Mouse (Mus musculus) brown adipose tissue, adult 24 weeks (tissue): ENCODE data around the gene Rsl24d1. TPM values are rescaled to one million over a fixed set of nuclear protein-coding genes. Genes with fewer than 3 reads are reported as not detected.
A peak's percentile ranks its signal among the peaks of the same experiment; 100 is the strongest.

ENCODE experiments used
- H3K27ac ChIP-seq: fragments of 200-500 bp; replicated peaks from 2 replicates; pipeline ENCODE4 v1.5.1; 2012; ENCODE audit warnings: low read depth, mild to moderate bottlenecking, low read length
- H3K4me1 ChIP-seq: fragments of 200-500 bp; 2 replicates; pipeline ENCODE4 v1.6.1; 2012; ENCODE audit warnings: low read length, mixed read lengths; ENCODE audit not compliant: control insufficient read depth, insufficient read depth, insufficient read length
- H3K4me3 ChIP-seq: fragments of 200-500 bp; 2 replicates; pipeline ENCODE4 v1.5.1; 2012; ENCODE audit warnings: low read depth, mild to moderate bottlenecking, low read length, moderate library complexity; ENCODE audit not compliant: insufficient read depth
- polyA plus RNA-seq: library from polyadenylated mRNA; stranded (reverse); fragments of >200 nt; gene quantifications from 2 replicates; pipeline ENCODE4 v1.2.4, GENCODE M21; 2012; ENCODE audit not compliant: missing spikeins, insufficient read depth, insufficient read length

Rsl24d1 gene
- polyA plus RNA-seq, 1 experiment, result 31.8 TPM

DNA sequence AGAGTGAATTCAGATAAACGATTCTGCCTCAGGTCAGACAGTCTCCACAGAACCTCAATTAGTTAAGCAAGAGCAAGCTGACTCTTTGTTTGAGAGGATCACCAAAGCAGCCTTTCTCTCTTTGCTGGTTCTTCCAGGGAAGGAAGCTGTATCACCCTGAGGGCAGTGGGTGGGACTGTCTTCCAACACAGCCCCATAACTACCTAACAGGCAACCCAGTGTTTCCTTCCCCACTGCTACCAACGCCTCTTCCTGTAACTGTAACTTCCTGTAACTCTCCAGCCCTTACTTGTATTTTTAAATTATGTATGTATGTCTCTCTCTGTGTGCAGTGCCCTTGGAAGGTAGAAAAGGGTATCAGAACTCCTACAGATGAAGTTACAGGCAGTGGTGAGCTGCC is 14.2 kb downstream of the Rsl24d1 start:
- H3K4me1 ChIP-seq, result no peaks in the 10 kb centered on the region
- no peak overlapping the region for H3K27ac ChIP-seq
- H3K4me3 ChIP-seq, result no peak overlapping the region

DNA sequence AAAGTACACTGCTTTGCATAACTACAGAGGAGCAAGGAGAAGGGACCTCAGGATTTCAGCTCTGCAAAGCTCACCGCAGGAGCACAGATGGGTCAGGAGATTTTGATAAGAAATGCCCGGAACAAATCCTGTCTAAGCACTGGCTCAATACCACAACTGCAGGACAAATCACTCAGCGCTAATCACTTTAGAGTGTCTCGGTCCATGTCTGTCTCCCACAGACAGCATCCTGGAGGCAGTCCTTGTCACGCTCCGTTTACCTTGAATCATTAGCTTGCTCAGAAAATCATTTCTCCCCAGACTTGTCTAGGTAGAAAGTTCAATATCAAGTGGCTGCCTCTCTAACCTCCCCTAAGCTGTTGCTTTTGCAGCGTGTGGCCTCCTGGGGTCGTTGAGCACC is 16.6 kb downstream of the Rsl24d1 start:
- no peaks in the 10 kb centered on the region for H3K4me1 ChIP-seq
- no peak overlapping the region for H3K27ac ChIP-seq
- no peak overlapping the region for H3K4me3 ChIP-seq

DNA sequence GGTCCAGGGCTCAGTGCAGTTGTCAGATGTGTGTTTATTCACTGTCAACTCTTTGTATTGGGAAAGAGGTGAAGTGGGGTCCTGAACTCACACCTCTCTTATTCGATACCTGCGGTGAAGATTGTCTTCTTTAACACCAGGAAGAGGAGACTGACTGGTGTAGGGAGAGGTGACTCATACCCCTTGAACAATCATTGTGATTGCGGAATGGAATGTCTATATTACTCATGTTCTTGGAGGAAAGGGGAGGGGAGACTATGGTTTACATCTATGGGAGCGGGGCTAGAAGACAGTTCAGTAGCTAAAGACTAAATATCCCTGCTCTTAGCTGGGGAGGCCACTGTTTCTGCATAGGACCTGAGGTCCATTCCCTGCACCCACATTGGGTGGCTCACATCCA is 17.3 kb downstream of the Rsl24d1 start:
- no peak overlapping the region for H3K4me3 ChIP-seq
- no peaks in the 10 kb centered on the region for H3K4me1 ChIP-seq
- no peak overlapping the region for H3K27ac ChIP-seq

DNA sequence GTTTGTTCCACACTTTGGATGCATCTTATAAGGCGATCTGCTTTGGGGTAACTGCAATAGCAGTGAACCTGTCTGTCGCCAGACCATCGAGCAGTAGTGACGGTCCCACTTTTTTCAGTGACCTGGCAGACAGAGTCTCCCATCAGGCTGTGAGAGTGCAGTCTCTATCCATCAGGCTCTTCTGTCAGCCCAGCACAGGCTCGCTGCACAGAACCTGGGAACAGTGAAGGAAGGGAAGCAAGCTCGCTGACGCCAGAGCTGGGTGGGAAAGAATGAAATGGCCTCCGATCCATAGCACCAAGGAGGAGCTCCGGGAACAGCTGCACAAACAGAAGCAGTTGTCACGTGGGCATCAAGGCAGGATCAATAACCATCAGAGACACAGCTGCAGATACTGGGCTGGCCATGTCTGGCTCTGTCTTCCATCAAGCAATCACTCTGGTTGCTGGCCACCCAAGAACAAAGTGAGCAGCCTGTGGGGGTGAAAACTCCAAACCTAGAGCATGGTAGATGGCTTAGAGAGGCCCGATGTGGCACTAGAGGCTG is 24.2 kb downstream of the Rsl24d1 start:
- Histone ChIP-seq H3K4me1 (no peaks in the 10 kb centered on the region), H3K4me3 (no peak overlapping the region), H3K27ac (no peak overlapping the region)

DNA sequence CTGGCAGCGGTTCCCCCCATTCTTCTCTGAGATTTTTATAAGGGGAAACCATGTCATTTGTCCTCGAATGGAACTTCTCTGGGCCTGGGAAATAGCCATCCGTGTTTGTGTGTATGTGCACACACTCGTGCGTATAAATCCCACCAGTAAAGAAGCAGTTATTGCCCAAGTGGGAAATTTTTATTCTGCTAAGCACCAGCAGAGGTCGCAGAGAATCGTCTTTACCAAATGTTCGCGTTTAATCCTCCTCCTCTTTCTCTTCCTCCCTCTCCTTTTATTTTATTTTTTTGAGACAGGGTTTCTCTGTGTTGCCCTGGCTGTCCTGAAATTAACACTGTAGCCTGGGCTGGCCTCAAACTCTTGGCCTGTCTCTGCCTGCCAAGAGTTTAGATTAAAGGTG is 41.1 kb downstream of the Rsl24d1 start:
- Histone ChIP-seq H3K27ac (no peak overlapping the region), H3K4me3 (no peak overlapping the region), H3K4me1 (no peaks in the 10 kb centered on the region)

DNA sequence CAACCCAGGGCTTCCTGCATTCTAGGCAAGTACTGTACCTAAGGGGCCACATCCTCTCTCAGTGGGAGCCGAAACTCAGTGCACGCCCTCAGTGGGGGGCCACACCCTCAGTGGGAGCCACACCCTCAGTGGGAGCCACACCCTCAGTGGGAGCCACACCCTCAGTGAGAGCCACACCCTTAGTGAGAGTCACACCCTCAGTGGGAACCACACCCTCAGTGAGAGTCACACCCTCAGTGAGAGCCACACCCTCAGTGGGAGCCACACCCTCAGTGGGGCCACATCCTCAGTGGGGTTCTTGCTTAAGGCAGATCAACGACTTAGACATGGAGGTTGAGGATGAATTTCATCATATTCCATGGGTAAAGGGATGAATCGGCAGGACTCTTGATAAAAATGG is 44.7 kb downstream of the Rsl24d1 start:
- Histone ChIP-seq H3K4me1 (no peaks in the 10 kb centered on the region), H3K27ac (no peak overlapping the region), H3K4me3 (no peak overlapping the region)

DNA sequence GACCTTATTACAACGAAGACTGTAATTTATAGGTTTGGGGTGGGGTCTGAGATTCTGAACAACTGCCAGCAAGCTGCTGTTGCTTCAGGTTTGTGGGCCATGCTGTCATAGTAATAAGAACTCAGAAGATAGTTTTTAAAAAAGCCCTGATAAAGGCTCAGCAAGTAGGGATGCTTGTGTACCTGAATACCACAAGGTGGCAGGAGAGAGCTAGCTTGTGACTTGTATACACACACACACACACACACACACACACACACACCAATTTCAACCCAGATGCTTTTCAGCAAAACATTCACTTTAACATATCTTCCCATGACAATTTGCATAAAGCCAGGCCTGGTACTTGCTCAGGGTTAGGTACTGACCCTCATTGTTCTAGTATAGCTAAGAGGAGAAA is 46.0 kb downstream of the Rsl24d1 start:
- no peak overlapping the region for H3K27ac ChIP-seq
- no peak overlapping the region for H3K4me3 ChIP-seq
- H3K4me1 ChIP-seq, result no peaks in the 10 kb centered on the region

DNA sequence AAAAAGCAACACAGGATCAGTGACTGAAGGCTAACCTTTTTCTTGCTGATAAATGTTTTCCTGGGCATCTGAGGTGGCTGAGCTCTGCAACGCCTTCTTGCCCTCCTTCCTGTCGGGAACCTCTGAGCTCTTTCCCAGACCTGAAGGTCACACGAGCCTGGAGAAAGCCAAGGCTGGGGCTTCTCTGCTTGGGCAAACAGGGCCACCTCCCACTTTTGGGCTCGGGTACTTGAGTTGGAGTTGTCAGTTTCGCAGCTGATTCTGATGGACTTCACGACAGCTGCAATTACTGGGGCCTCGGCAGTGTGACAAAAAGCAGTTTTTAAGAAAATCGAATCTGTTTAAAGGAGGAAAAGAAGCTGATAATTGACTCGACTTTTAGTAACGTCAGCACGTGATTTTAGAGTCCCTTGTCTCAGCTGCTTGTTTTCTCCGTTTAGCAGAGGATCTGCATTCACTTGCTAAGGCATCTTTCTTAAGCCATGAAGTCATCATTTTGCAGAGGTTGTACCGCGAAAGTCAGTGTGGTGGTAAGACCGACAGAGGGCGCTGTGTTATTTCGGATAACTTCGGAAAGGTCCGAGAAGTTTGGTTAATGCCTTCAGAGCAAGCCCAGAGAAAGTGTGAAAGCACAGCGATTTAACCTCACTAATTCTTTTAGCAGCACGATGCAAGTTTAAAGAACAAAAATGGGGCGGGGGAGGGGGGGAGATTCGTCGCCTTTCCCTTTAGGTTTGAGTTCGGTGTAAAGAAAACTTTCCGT is 49.5 kb downstream of the Rsl24d1 start:
- H3K4me3 ChIP-seq, result peak overlapping the region; percentile 47
- no peak overlapping the region for H3K27ac ChIP-seq
- H3K4me1 ChIP-seq, result no peaks in the 10 kb centered on the region

DNA sequence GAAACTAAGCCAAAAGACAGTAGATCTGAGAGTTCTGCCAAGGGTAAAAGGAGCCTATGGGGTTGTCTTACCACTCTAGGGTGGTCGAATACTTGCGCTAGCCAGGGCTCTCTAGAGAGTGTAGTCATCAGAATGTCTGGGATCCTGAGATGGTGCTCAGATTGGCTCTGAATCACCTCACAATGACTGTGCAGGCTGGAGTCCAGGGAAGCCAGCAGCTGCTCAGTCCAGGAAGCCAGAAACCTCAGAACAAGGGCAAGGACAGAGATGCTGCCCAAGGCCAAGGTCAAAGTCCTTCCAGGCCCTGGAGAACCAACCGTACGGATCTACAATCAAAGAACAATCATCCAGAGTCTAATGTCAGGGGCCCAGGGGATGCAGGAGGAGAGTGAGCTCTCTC is 52.4 kb downstream of the Rsl24d1 start:
- Histone ChIP-seq H3K4me3 (no peak overlapping the region), H3K4me1 (no peaks in the 10 kb centered on the region), H3K27ac (no peak overlapping the region)

Other genes with a start within 250 kb of the Rsl24d1 start
- 2.9 and 4.0 TPM in 2 replicates for gene Pygo1, start 187.8 kb upstream of the Rsl24d1 start, polyA plus RNA-seq
- gene Dyx1c1, start 154.6 kb upstream of the Rsl24d1 start, polyA plus RNA-seq, result 2.1 TPM in 1 of 2 replicates, not detected in the other
- not detected in 2 replicates for gene Gm44503, start 154.6 kb upstream of the Rsl24d1 start, polyA plus RNA-seq
- 15.8 and 19.5 TPM in 2 replicates for gene Ccpg1os, start 128.0 kb upstream of the Rsl24d1 start, polyA plus RNA-seq
- gene Ccpg1, start 128.0 kb upstream of the Rsl24d1 start, polyA plus RNA-seq, result 61.5 and 64.5 TPM in 2 replicates
- 4.4 and 5.4 TPM in 2 replicates for gene Pigb, start 73.0 kb upstream of the Rsl24d1 start, polyA plus RNA-seq
- gene Rab27a, start 68.6 kb upstream of the Rsl24d1 start, polyA plus RNA-seq, result 0.38 and 1.7 TPM in 2 replicates
- not detected in 2 replicates for gene Khdc3, start 11.6 kb upstream of the Rsl24d1 start, polyA plus RNA-seq
- not detected in 2 replicates for gene Gm20509, start 11.0 kb upstream of the Rsl24d1 start, polyA plus RNA-seq